Mouse (Mus musculus): ENCODE measurements at regions not wholly inside any gene's neighbourhood (a gene's known extent, or its start where the extent isn't known, plus 50 kb on each side); places are given as distances from the start of the nearest gene placed in this dataset.
A peak's percentile ranks its signal among the peaks of the same experiment; 100 is the strongest.

DNA sequence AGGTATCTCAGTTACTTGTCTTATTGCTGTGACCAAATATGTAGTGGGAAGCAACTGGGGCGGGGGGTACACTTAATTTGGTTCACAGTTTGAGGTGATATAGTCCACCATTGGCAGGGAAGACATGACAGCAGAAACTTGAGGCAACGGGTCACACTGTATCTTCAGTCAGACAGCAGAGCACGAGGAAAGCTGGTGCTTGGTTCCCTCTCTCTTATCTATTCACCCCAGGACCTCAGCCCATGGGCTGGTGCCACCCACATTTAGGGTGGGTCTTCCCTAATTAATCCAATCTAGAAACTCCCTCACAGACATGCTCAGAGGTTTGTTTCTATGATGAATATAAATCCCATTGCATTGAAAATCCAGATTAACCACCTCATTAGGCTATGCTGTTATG is 56.5 kb downstream of the Otud1 start:
- no peak for DNase-seq

DNA sequence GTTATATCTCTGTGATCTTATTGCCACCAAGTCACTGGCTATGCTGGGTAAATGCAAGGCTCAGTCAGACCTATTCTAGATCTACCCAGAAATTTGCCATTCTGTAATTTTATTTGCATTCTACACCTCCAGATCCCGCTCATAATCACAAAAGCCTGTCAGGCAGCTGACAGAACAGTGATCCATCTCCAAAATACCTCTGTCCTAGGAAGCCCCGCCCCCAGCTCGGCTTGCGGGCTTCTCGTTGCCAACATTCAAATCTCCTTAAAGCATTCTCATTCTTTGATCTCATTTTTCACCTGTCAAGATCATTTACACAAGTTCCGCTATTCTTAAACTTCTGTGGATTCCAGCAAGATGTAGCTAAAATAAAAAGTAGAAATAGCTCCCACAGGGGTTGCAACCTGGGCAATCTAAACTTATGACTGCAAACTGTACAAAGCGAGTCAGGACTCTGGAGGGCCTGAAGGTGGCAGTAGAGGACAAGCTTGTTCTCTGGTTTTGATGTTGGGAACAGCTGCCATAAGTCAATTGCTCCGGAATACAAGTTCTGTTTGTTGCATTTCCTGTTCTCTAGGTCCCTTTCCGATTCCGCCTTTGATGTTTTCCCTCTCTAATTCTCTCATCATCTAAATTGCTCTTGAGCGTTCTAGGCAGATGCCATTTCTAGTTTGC is 58.1 kb downstream of the Otud1 start:
- peak; percentile 76 for DNase-seq

DNA sequence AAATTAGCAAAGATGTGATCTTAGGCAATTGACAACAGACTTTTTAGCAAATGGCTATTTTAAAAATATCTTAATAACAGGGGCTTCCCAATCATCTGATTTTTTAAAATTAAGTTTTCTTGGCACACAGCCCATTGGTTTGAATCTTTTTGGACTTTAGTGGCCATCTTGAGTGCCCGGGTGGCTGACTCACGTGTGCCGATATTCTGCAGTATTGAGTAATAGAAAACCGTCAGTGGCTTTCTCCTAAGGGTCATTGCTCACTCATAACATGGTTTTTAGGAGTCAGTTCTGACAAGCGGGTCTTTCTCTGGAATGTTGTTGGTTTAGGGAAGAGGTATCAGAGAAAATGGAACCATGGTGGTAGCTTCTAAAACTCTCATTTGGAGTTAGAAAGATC is 58.8 kb downstream of the Otud1 start:
- DNase-seq, result no peak

DNA sequence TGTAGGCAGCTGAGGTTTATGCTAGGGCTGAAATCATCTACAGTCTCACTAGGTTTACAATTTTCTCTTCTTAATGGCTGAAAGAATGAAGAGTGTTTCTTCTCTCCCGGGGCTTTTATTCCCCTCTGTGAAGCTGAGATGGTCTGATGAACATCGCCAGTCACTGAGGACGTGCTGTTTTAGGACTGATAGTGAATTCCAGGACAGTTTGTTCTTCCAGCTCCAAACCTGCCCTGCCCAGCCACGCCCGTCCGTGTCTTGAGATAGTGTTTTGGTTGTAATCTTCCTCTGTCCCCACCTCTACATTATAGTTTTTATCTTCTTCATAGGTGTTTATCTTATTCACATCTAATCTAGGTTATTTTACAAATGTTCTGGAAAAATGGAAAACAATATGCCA is 68.5 kb downstream of the Otud1 start:
- no peak for DNase-seq

DNA sequence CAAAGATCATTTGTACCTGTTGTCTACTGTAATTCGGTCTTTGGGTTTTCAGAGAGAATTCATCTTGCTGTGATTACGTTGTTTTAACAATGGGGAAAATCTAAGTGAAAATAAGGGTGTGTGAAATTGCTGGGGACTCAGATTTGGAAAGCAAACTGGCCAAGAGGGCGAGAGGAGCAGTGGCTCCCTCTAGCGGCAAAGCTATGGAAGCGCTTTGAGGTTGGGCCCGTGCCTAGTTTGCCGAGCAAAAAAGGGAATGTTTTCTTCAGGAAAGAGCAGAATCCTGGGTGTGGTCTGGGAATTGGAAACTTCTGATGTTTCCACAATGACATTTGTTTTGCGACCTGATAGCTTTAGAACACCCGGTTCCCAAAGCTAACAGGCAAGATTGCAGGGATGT is 69.4 kb downstream of the Otud1 start:
- peak; percentile 41 for DNase-seq

DNA sequence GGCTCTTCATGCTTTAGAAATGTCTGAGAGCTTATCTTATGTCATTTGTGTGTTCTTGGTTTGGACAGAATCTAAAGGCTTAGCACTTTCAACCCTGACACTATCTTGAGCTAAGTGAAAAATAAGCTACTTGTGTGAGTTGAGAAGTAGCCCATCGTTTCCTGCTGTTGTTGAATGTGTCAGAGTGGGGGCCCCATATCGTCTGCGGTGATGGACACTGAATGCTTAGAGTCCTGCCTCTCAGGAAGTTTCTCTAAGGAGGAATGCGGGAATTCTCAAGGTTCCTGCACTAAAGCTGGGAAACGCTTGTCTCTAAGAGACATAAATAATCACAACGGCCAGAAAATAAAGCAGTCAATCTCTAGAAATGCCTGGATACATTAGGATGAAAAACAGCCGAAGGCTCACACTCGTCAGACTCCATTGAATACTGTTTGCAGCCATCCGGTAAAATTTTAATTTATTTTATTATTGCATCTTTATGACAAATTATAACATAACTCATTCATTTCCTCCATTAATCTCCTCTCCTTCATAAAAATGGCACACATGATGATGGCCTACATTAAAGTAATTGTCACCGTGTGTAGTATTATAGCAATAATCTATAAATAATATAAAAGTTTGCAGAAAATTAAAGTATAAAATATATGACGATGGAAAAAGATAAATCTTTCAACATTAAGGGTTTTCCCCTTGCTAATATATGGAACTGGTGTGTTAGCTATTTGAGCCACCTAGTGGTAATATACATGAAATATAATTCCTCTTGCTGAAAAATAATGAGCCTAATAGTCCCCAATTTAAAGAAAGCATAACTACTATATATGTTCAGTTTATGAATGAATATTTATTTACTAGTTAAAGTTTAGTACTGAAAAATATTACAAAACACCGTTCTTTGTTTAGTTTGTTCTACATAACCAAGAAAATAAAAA is 75.6 kb downstream of the Otud1 start:
- no peak for DNase-seq

DNA sequence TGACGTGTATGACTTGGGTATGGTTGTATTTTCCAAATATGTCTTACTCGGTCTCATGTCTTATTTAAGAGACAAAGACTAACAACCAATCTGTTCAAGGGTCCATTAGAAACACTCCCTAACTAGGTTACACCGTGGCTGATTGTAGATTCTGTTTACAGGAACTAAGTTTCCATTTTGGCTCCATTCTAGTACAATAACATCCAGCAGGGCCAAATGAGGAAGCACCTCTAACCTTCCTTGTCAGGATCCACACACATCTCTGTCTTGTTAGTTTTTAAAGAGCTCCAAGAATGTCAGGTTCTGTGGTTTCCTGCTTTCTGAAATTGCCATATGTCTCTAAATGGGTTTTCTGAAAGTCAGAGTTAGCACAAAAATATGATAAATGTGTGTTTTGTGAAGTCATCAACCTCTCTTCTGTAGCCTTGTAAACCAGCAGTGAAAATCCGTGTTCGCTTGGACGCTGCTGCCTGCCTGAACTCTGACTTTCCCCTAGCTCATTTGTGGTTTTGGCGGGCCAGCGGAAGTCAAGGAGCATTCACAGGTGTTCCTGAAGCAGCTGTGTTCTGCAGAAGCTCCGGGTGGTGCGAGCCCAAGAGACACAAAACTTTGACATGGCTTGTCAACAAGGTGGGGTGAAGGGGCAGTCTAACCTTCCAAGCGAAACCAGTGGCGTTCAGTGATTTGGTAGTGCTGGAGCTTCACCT is 76.8 kb downstream of the Otud1 start:
- DNase-seq, result no peak

DNA sequence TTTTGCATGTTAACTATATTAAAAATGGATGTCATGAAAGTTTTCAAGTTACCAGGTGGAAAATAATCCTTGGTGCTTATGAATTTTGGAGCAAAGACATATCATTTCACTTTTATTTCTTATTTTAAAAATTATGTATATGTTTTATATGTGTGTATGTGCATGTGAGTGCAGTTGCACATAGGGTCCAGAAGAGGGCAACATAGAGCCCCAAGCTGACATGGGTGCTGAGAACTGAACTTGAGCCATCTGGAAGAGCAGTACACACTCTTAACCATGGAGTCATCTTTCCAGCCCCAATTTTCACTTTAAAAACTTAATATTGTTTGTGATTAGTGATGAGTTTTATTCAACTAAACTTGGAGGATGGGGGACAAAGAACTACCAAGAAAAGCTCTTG is 84.0 kb downstream of the Otud1 start:
- no peak for DNase-seq

DNA sequence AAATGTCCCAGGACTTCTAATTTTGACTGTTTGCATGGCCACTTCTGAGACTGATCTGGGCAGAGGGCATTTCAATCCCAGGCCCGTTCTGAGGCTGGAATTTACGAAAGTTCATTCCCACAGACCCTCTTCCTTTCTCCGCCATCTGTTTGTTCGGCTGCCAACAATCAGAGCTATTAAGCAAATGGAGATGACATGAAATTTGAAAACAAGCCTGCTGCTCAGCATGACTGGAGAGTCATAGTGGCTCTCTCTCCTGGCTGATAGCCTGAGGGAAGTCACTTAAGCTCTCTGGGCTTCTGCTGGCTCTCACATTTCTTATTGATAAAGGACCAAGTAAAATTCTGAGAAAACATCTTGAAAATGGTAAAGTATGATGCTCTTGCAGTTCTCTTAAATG is 85.9 kb downstream of the Otud1 start:
- no peak for DNase-seq

DNA sequence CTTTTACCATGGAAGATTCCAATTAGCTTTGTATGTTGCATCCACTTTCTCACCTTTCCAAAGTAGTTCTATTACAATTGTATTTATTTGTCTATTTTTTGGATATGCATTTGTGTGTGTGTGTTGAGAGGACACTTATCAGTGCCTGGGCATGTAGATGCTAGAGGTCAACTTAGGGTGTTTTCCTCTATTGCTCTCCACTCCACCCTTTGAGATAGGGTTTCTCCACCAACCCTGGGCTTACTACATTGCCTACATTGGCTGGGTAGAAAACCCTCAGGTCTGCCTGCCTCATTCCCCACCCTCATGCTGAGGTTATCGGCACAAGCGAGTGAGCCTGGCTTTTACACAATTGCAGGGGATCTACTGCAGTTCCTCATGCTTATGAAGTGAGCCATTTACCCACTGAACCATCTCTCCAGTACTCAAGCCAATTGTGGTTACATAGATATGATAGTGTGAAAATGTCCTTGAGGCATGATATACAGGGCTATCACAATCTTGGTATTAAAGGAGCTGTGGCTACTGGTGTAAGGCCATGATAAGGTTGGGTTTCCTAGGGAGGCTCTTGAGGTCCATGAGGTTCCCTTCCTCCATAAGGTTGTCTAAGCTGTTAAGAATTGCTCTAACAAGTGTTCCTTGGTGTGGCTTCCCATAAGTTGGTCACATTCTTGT is 87.6 kb downstream of the Otud1 start:
- DNase-seq, result no peak

DNA sequence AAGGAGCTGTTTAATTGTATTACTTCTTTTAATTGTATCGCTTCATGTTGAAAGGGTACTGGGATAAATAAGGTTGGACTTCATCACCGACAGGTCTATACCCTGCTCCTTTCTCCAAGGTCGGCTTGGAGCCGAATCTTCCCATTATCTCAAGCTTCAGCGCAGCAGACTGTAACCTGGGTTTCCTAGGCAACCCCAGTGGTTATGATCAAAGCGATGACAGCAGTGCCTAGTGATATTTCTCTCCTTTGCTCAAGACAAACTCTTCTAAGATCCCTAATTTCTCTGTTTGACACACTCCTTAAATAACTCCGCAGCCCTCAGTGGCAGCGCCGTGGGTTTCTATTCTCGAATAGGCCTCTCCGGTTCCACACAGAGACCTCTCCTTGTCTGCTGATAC is 95.2 kb downstream of the Otud1 start:
- no peak for DNase-seq

DNA sequence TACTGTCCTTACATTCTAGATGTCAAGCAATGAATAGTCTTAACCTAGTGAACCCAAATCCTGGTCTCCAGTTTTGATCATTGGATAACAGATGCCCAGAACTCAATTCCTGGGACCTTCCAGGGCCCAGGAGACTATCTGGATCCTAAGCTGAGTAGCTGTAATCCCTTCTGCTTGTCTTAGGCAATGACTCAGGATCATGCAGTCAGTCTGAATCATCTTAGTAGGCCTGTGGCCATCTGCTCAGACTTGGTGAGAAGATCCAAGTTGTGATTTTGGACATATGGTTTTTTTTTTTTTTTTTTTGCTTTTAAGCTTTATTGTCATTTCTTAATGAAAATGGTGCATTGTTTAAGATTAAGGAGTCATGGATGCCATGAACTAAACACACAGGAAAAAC is 95.9 kb downstream of the Otud1 start:
- DNase-seq, result no peak

DNA sequence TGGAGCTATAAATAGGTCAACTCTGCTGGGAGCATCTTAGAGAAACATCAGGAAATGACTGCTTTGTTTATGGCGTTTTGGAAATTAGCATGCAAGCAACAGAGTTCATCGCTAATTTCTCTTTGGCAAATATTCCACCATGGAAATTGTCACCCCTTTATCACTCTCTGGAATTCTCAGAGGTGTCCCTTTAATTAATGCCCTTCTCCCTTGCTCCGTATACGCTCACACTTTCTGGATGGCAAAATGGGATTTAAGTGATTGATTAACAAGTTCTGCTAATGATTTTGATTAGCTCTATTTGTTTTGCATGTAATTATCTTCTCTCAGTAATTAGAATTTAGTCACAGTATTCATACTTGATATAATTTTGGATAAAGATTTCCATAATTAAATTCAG is 100.4 kb downstream of the Otud1 start:
- DNase-seq, result no peak

DNA sequence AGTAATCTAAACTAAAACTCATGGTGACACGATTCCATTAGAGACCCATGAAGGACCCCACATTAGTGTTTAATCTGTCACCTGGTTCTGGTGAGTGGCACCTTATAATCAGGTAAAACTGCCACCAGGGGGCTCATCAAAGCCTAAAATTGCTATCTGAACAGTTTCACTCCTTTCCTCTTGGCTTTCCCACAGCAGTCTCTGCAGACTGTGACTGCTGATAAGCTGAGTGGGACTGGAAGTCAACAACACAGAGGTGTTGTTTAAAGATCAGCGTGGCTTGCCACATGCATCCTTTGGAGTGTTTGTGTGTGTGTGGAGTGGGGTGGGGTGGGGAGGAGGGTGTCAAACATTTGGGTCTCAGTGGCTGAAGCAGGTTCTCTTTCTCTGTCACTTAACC is 101.6 kb downstream of the Otud1 start:
- DNase-seq, result peak; percentile 6

DNA sequence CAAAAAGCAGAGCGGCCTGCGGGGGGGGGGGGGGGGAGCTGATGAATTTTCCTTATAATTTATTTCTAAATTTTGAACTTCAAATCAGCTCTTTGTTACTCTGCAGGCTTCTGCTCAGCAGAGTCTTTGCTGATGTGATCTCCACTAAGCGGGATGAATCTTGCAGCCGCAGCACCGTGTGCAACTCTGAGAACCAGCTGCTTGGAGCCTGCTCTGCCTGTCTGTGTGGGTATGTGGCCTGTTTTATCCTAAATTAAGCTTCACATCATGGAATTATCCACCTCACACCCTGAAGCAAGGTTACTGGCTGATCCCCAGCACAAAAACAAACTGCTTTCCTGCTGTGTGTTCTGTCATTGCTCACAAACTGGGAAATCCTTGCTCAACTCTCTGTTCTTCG is 102.0 kb downstream of the Otud1 start:
- no peak for DNase-seq

DNA sequence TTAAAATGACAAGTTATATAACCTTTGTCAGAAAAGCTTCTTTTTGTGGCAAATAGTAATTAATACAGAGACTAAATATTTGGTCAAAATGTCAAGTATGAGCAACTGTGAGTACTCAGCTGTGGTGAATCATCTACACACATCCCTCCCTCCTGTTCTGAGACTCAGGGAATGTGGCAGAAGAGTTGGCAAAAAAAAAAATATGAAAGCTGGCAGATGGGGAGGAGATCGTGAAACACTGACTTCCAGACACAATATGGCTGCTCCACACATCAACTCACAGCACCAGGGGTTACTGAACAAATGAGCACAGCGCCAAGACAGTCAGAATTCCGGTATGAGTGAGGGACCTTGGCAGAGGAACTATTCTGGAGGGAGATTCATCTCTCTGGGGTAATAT is 105.4 kb downstream of the Otud1 start:
- no peak for DNase-seq

DNA sequence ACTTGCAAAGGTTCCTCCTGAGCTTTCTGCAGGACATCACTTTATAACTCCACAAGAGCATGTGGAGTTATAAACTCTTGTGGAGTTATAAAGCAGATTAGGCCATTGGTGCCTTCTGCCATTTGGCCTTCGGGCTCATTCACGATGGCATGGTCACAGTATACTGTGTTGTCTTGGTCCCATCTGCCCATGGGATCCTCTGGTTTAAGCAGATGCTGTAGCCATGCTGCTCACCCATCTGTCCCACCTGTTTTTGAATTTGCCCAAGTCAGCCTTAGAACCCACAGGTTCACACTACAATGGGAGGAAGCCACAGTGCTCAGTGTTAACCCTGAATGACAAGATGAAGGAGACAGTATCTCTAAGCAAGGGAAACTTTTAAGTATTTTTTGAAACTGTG is 124.7 kb upstream of the Etl4 start:
- no peak for DNase-seq

DNA sequence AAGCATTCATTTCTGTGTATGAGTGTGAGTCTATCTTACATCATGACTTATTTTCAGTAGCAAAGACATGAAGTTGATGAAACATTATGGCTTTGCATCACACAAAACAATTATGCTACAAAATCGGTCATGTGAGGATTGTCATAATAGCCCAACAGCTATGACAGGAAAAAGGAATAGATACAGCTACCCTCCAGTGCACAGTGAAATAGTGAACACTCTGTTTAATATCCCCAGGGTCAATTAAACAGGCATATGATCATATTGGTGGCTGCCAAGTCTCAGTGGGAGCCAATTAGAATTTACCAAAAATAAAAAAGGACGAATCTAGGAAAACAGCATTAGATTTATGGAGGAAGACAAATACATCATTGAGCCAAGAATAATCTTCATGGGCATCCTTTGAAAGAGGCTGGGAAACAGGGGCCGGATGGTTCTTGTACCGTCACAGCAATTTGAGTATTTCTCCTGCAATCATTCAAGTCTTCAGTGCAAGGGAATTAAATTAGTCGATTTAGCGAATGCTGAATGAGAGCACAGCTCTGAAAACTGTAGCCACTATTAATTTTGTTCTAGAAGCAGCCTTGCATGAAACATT is 123.8 kb upstream of the Etl4 start:
- no peak for DNase-seq

DNA sequence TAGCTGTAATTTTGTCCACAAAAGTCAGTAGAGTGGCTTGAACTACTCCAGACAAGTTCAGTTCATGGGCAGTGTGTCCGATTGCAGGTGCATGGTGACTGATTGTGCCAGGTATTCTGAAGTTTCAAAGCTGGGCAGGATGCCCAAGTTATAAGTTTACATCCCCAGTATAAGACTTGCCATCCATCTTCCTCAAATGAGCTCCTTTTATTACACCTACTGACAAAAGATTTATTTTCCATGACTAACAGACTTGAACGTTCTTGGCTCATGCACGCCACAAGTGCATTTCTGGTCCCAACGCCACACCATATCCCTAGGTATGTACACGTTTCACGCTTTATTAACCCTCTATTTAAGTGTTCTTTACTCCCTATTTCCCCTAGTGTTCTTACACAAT is 117.4 kb upstream of the Etl4 start:
- DNase-seq, result no peak

DNA sequence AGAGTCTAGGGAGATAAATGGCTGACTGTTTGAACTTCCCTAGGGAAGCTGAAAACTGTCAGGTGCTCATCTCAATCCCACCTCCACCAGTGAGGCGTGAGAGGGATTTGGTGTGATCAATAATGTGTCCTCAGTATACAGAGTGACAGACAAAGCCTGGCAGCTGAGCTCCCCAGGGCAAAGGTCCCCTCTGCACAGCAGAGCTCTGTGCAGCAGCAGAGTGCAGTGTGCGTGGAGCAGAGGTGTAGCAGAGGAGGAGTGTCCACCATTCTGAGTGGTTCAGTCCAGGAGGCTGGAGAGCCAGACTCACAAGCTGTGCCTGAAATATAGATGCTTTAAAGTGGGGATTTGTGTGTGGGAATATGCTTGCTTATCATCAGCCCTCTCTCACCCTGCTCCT is 112.8 kb upstream of the Etl4 start:
- no peak for DNase-seq

All from kidney, adult 9 months (tissue).